Mouse (Mus musculus): ENCODE data around the gene Ube2d3. TPM values are rescaled to one million over a fixed set of nuclear protein-coding genes. Genes with fewer than 3 reads are reported as not detected.

The Ube2d3 gene
- 383 and 423 TPM in 2 replicates for polyA plus RNA-seq (2015; fragmentation: Nextera tagmentation; extraction: Ambion mirVana)

DNA sequence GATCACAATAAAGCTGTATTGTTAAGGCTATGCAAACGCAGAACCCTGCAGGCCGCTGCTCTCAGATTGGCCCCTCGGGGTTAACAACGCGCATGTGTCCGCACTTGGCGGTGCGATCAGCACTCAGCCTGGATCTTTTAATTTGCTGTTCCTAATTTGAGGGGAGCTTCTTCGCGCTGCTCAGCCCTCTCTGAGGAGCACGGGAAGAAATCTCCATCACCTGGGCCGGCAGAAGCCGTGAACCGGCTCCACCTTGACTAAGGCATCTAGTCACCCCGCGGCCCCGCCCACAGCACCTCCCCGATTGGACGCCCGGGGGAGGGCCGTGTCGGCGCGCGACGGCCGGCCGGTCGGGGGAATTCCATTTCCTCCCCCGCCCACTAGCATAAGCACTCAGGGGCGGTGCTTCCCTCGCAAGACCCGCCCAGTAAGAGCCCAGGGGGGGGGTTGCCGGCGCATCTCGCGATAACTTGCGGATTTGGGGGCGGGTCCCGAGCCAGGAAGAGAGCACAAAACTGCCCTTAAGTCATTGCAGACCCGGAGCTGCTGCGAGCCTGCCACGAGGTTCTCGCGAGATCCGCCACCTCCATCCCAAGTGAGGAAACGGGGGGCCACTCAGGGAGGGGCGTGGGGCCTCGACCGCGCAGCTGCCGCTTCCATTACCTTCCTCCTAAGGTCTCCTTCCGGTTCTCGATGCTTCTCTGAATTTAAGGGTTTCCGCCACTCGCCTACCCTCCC lies at the start of gene Ube2d3:
Gene Ube2d3, plus strand, starts transcription at position 392 of the 738 bp plus-strand sequence.
- Histone ChIP-seq H3K9ac (replicated peaks; ENCODE audit: low read depth, low read length) (peak within 1 kb of the TSS; percentile 94), H3K4me3 (replicated peaks; ENCODE audit: low read length) (peak within 1 kb of the TSS; percentile 71), H3K4me1 (replicated peaks; ENCODE audit: control insufficient read depth, insufficient read depth, low read length) (peaks cover 15% of the 10 kb centered on the region), H3K9me3 (ENCODE audit: control insufficient read depth, low read length) (no peaks in the 10 kb centered on the region), H3K27ac (ENCODE audit: low read length) (peak within 1 kb of the TSS; percentile 100), H3K36me3 (ENCODE audit: control insufficient read depth, insufficient read depth) (no peaks in the 10 kb centered on the region), H3K27me3 (replicated peaks; ENCODE audit: control insufficient read depth, insufficient read depth, low read length) (no peaks in the 10 kb centered on the region), H3K4me2 (ENCODE audit: low read length) (peak within 1 kb of the TSS; percentile 49)
- ATAC-seq, result peak; percentile 95
- WGBS, result under 1% methylated on average over 56 of the region's 56 CpGs

GRCm38 (mm10) chr3:135393186-135393585 lies 44.8 kb upstream of the Ube2d3 start:
- Histone ChIP-seq H3K27me3 (replicated peaks; ENCODE audit: control insufficient read depth, insufficient read depth, low read length) (no peaks in the 10 kb centered on the region), H3K36me3 (ENCODE audit: control insufficient read depth, insufficient read depth) (no peaks in the 10 kb centered on the region), H3K27ac (ENCODE audit: low read length) (no peak overlapping the region), H3K4me3 (replicated peaks; ENCODE audit: low read length) (no peak overlapping the region), H3K9ac (replicated peaks; ENCODE audit: low read depth, low read length) (no peak overlapping the region), H3K4me2 (ENCODE audit: low read length) (no peak overlapping the region), H3K9me3 (ENCODE audit: control insufficient read depth, low read length) (no peaks in the 10 kb centered on the region), H3K4me1 (replicated peaks; ENCODE audit: control insufficient read depth, insufficient read depth, low read length) (no peaks in the 10 kb centered on the region)
- ATAC-seq, result no peak
- WGBS, result 84% methylated on average over 6 of the region's 6 CpGs

DNA sequence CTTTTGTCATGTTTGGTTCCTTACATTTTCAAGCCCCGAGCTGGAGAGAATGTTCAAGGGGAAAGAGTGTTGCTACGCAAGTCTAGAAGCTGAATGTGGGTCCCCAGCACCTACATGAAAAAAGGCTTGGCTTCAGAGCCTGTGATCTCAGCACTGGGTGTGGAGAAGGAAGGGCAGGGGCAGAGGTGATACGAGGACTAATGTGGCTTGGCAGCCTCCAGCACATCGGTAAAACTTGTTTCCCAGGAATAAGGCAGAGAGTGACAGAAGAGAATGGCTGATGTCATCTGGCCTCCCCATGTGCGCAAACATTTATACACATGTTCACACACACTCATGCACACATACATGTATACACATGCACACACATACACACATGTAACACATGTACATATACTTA lies 42.9 kb upstream of the Ube2d3 start:
- H3K4me3 ChIP-seq (replicated peaks; ENCODE audit: low read length), result no peak overlapping the region
- no peak overlapping the region for H3K27ac ChIP-seq (ENCODE audit: low read length)
- H3K4me1 ChIP-seq (replicated peaks; ENCODE audit: control insufficient read depth, insufficient read depth, low read length), result peaks cover 3% of the 10 kb centered on the region
- H3K9me3 ChIP-seq (ENCODE audit: control insufficient read depth, low read length), result no peaks in the 10 kb centered on the region
- 84% methylated on average over 5 of the region's 5 CpGs for WGBS
- no peak overlapping the region for H3K4me2 ChIP-seq (ENCODE audit: low read length)
- H3K36me3 ChIP-seq (ENCODE audit: control insufficient read depth, insufficient read depth), result no peaks in the 10 kb centered on the region
- ATAC-seq, result no peak
- no peaks in the 10 kb centered on the region for H3K27me3 ChIP-seq (replicated peaks; ENCODE audit: control insufficient read depth, insufficient read depth, low read length)
- H3K9ac ChIP-seq (replicated peaks; ENCODE audit: low read depth, low read length), result no peak overlapping the region

DNA sequence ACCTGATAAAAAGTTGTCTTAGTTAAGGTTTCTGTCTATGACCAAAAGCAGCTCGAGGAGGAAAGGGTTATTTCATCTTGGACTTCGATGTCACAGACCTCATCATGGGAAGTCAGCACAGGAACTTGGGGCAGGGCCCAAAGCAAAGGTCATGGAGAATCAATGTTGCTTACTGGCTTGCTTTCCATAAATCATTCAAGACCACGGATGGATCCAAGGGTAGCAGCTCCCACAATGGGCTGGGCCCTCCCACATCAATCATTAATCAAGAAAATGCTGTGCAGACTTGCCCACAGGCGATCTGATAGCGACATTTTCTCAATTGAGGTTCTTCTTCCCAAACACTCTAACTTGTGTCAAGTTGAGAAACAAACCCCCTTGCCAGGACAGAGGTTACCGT lies 41.9 kb upstream of the Ube2d3 start:
- Histone ChIP-seq H3K9ac (replicated peaks; ENCODE audit: low read depth, low read length) (no peak overlapping the region), H3K4me2 (ENCODE audit: low read length) (no peak overlapping the region), H3K36me3 (ENCODE audit: control insufficient read depth, insufficient read depth) (no peaks in the 10 kb centered on the region), H3K9me3 (ENCODE audit: control insufficient read depth, low read length) (no peaks in the 10 kb centered on the region), H3K27ac (ENCODE audit: low read length) (no peak overlapping the region), H3K4me3 (replicated peaks; ENCODE audit: low read length) (no peak overlapping the region), H3K4me1 (replicated peaks; ENCODE audit: control insufficient read depth, insufficient read depth, low read length) (peaks cover 3% of the 10 kb centered on the region), H3K27me3 (replicated peaks; ENCODE audit: control insufficient read depth, insufficient read depth, low read length) (no peaks in the 10 kb centered on the region)
- ATAC-seq, result no peak
- 72% methylated on average over 6 of the region's 6 CpGs for WGBS

- ATAC-seq, result no peak
- Histone ChIP-seq H3K27me3 (replicated peaks; ENCODE audit: control insufficient read depth, insufficient read depth, low read length) (no peaks in the 10 kb centered on the region), H3K4me3 (replicated peaks; ENCODE audit: low read length) (no peak overlapping the region), H3K4me1 (replicated peaks; ENCODE audit: control insufficient read depth, insufficient read depth, low read length) (peaks cover 3% of the 10 kb centered on the region), H3K27ac (ENCODE audit: low read length) (no peak overlapping the region), H3K36me3 (ENCODE audit: control insufficient read depth, insufficient read depth) (no peaks in the 10 kb centered on the region), H3K9me3 (ENCODE audit: control insufficient read depth, low read length) (no peaks in the 10 kb centered on the region), H3K4me2 (ENCODE audit: low read length) (no peak overlapping the region), H3K9ac (replicated peaks; ENCODE audit: low read depth, low read length) (no peak overlapping the region)
Measured at GRCm38 (mm10) chr3:135397112-135397511, 40.8 kb upstream of the Ube2d3 start.

- Histone ChIP-seq H3K36me3 (ENCODE audit: control insufficient read depth, insufficient read depth) (peaks cover 4% of the 10 kb centered on the region; the same call in 1 of the 2 replicates), H3K9ac (replicated peaks; ENCODE audit: low read depth, low read length) (no peak overlapping the region), H3K4me1 (replicated peaks; ENCODE audit: control insufficient read depth, insufficient read depth, low read length) (peaks cover 8% of the 10 kb centered on the region), H3K27me3 (replicated peaks; ENCODE audit: control insufficient read depth, insufficient read depth, low read length) (no peaks in the 10 kb centered on the region), H3K4me3 (replicated peaks; ENCODE audit: low read length) (no peak overlapping the region), H3K27ac (ENCODE audit: low read length) (no peak overlapping the region), H3K4me2 (ENCODE audit: low read length) (no peak overlapping the region), H3K9me3 (ENCODE audit: control insufficient read depth, low read length) (no peaks in the 10 kb centered on the region)
- peak; percentile 80 for ATAC-seq
- 14% methylated on average over 10 of the region's 10 CpGs for WGBS
Measured at GRCm38 (mm10) chr3:135402201-135402658, 35.7 kb upstream of the Ube2d3 start.

- Histone ChIP-seq H3K9me3 (ENCODE audit: control insufficient read depth, low read length) (no peaks in the 10 kb centered on the region), H3K36me3 (ENCODE audit: control insufficient read depth, insufficient read depth) (peaks cover 4% of the 10 kb centered on the region; the same call in 1 of the 2 replicates), H3K4me3 (replicated peaks; ENCODE audit: low read length) (no peak overlapping the region), H3K27ac (ENCODE audit: low read length) (no peak overlapping the region), H3K9ac (replicated peaks; ENCODE audit: low read depth, low read length) (no peak overlapping the region), H3K4me2 (ENCODE audit: low read length) (no peak overlapping the region), H3K4me1 (replicated peaks; ENCODE audit: control insufficient read depth, insufficient read depth, low read length) (peaks cover 8% of the 10 kb centered on the region), H3K27me3 (replicated peaks; ENCODE audit: control insufficient read depth, insufficient read depth, low read length) (no peaks in the 10 kb centered on the region)
- 55% methylated on average over 9 of the region's 9 CpGs for WGBS
- ATAC-seq, result peak; percentile 51
Measured at GRCm38 (mm10) chr3:135403211-135403610, 34.7 kb upstream of the Ube2d3 start.

DNA sequence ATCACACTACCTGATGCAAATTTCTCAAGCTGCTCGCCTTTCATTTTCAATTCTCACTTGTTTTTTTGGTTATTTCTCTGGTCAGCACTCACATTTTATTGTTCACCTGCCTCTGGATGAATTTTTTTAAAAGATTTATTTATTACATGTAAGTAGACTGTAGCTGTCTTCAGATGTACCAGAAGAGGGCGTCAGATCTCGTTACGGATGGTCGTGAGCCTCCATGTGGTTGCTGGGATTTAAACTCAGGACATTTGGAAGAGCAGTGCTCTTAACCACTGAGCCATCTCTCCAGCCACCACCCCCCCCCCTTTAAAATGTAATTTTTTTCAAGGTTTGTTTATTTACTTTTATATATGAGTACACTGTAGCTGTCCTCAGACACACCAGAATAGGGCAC lies 34.1 kb upstream of the Ube2d3 start:
- Histone ChIP-seq H3K27ac (ENCODE audit: low read length) (no peak overlapping the region), H3K36me3 (ENCODE audit: control insufficient read depth, insufficient read depth) (peaks cover 4% of the 10 kb centered on the region; the same call in 1 of the 2 replicates), H3K27me3 (replicated peaks; ENCODE audit: control insufficient read depth, insufficient read depth, low read length) (no peaks in the 10 kb centered on the region), H3K4me2 (ENCODE audit: low read length) (no peak overlapping the region), H3K4me3 (replicated peaks; ENCODE audit: low read length) (no peak overlapping the region), H3K9me3 (ENCODE audit: control insufficient read depth, low read length) (no peaks in the 10 kb centered on the region), H3K9ac (replicated peaks; ENCODE audit: low read depth, low read length) (no peak overlapping the region), H3K4me1 (replicated peaks; ENCODE audit: control insufficient read depth, insufficient read depth, low read length) (peaks cover 8% of the 10 kb centered on the region)
- no peak for ATAC-seq
- WGBS, result 81% methylated on average over 5 of the region's 5 CpGs

DNA sequence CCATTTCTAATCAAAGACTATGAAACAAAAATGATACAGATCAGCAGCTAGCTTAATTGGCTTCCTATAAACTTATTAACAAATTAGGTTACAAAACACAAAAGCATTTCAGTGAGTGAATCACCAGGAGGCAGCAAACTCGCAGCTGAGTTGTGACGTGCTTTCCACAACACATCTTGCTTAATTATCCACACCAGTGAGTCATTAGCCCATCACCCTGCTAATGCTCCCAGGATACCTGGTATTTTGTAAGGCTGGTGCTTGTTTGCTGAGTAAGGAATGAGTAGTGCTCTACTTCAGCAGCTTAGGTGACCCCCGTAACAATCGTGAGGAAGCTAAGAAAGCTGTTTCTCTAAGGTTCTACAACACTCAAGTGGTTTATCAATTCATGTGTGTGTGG lies 33.4 kb upstream of the Ube2d3 start:
- peaks cover 7% of the 10 kb centered on the region; the same call in 1 of the 2 replicates for H3K36me3 ChIP-seq (ENCODE audit: control insufficient read depth, insufficient read depth)
- H3K4me1 ChIP-seq (replicated peaks; ENCODE audit: control insufficient read depth, insufficient read depth, low read length), result peaks cover 8% of the 10 kb centered on the region
- no peak overlapping the region for H3K9ac ChIP-seq (replicated peaks; ENCODE audit: low read depth, low read length)
- H3K27ac ChIP-seq (ENCODE audit: low read length), result no peak overlapping the region
- no peak overlapping the region for H3K4me3 ChIP-seq (replicated peaks; ENCODE audit: low read length)
- H3K4me2 ChIP-seq (ENCODE audit: low read length), result no peak overlapping the region
- no peaks in the 10 kb centered on the region for H3K27me3 ChIP-seq (replicated peaks; ENCODE audit: control insufficient read depth, insufficient read depth, low read length)
- no peaks in the 10 kb centered on the region for H3K9me3 ChIP-seq (ENCODE audit: control insufficient read depth, low read length)
- no peak for ATAC-seq
- 47% methylated on average over 4 of the region's 4 CpGs for WGBS

All from forebrain, embryonic 16.5 days (tissue).